8 mouse cellular contexts compared by ENCODE assay signal in genomic region chr13:73405720-73406629, GRCm38 (mm10).
DNase-seq lines count a peak whose midpoint lies in the region; ATAC-seq and TF ChIP-seq lines count a peak whose summit lies in the region.

No protein-coding gene starts in this region.

- H3K27ac ChIP-seq in left cerebral cortex, adult 2 months, result no peak overlapping the region
- no peak overlapping the region for H3K27ac ChIP-seq in forebrain, postnatal 0 days (ENCODE audit: low read depth, low read length)
- no peak overlapping the region for H3K27ac ChIP-seq in hindbrain, postnatal 0 days
- no peak overlapping the region for H3K27ac ChIP-seq in liver, embryonic 13.5 days
- no peak overlapping the region for H3K27ac ChIP-seq in stomach, embryonic 15.5 days

- H3K27me3 ChIP-seq in forebrain, postnatal 0 days (ENCODE audit: insufficient read depth, low read length), result no peaks in the 10 kb centered on the region
- no peaks in the 10 kb centered on the region for H3K27me3 ChIP-seq in hindbrain, postnatal 0 days (ENCODE audit: insufficient read depth, low read length)
- H3K27me3 ChIP-seq in liver, embryonic 13.5 days, result peaks cover 43% of the 10 kb centered on the region
- H3K27me3 ChIP-seq in stomach, embryonic 15.5 days (replicated peaks), result no peaks in the 10 kb centered on the region

- TF ChIP-seq CTCF in left cerebral cortex, adult 2 months (IDR thresholded peaks at IDR 0.05), result peak; percentile 64
- TF ChIP-seq CTCF in forebrain, postnatal 0 days (IDR thresholded peaks at IDR 0.05; ENCODE audit: low read depth), result peak; percentile 56
- TF ChIP-seq CTCF in hindbrain, postnatal 0 days (IDR thresholded peaks at IDR 0.05; ENCODE audit: low read depth), result peak; percentile 67

- intact Hi-C loops in left cerebral cortex, adult 2 months (cut with DNase I), result loop anchor here (2.0 kb wide), 1 partner anchor 245 kb away; no protein-coding TSS in a partner anchor

- no peaks in the 10 kb centered on the region for H3K9me3 ChIP-seq in forebrain, postnatal 0 days (ENCODE audit: low read length)
- H3K9me3 ChIP-seq in hindbrain, postnatal 0 days (ENCODE audit: low read length), result no peaks in the 10 kb centered on the region
- no peaks in the 10 kb centered on the region for H3K9me3 ChIP-seq in liver, embryonic 13.5 days (replicated peaks)
- H3K9me3 ChIP-seq in stomach, embryonic 15.5 days, result no peaks in the 10 kb centered on the region

- no peaks in the 10 kb centered on the region for H3K4me1 ChIP-seq in forebrain, postnatal 0 days (ENCODE audit: insufficient read depth)
- H3K4me1 ChIP-seq in hindbrain, postnatal 0 days (ENCODE audit: insufficient read depth, low read length), result no peaks in the 10 kb centered on the region
- no peaks in the 10 kb centered on the region for H3K4me1 ChIP-seq in liver, embryonic 13.5 days (replicated peaks)
- no peaks in the 10 kb centered on the region for H3K4me1 ChIP-seq in stomach, embryonic 15.5 days

- H3K4me3 ChIP-seq in left cerebral cortex, adult 2 months, result no peak overlapping the region
- H3K4me3 ChIP-seq in forebrain, postnatal 0 days (ENCODE audit: low read depth, low read length), result no peak overlapping the region
- H3K4me3 ChIP-seq in hindbrain, postnatal 0 days (ENCODE audit: low read length), result no peak overlapping the region
- H3K4me3 ChIP-seq in liver, embryonic 13.5 days (replicated peaks), result no peak overlapping the region
- no peak overlapping the region for H3K4me3 ChIP-seq in stomach, embryonic 15.5 days (replicated peaks)

- DNase-seq in left cerebral cortex, adult 2 months (ENCODE audit: extremely low spot score in 1 of 2, low spot score in 2 of 2), result peak in 1 of 2 experiments; percentile 27
- DNase-seq in left cerebral cortex, adult 9 months (ENCODE audit: low spot score in 2 of 2), result no peak
- DNase-seq in adrenal gland, adult 2 months, result peak; percentile 15
- peak; percentile 13 for DNase-seq in forebrain, postnatal 0 days
- peak; percentile 51 for DNase-seq in hindbrain, postnatal 0 days (ENCODE audit: low spot score)
- no peak for DNase-seq in liver, embryonic 13.5 days

- no peak; the same call in 1 of the 2 replicates for ATAC-seq in forebrain, postnatal 0 days
- peak; percentile 67 for ATAC-seq in hindbrain, postnatal 0 days
- peak; percentile 20; the same call in 1 of the 2 replicates for ATAC-seq in liver, embryonic 13.5 days (ENCODE audit: low read depth)
- ATAC-seq in stomach, embryonic 15.5 days (ENCODE audit: insufficient read depth, low FRiP score, low read depth), result no peak
- no peak for ATAC-seq in monocyte, adult 5-6 weeks (replicated peaks; ENCODE audit: insufficient number of reproducible peaks, low FRiP score, low TSS enrichment, poor library complexity, severe bottlenecking)

- no peaks in the 10 kb centered on the region for H3K36me3 ChIP-seq in forebrain, postnatal 0 days (ENCODE audit: insufficient read depth)
- no peaks in the 10 kb centered on the region for H3K36me3 ChIP-seq in hindbrain, postnatal 0 days (ENCODE audit: insufficient read depth, low read length)
- no peaks in the 10 kb centered on the region for H3K36me3 ChIP-seq in liver, embryonic 13.5 days
- H3K36me3 ChIP-seq in stomach, embryonic 15.5 days, result no peaks in the 10 kb centered on the region

- 19% methylated on average over 20 of the region's 20 CpGs for WGBS in forebrain, postnatal 0 days
- WGBS in hindbrain, postnatal 0 days, result 19% methylated on average over 20 of the region's 20 CpGs
- 15% methylated on average over 20 of the region's 20 CpGs for WGBS in liver, embryonic 13.5 days (ENCODE audit: insufficient replicate concordance)
- WGBS in stomach, embryonic 15.5 days, result 19% methylated on average over 19 of the region's 20 CpGs

- no peak overlapping the region for H3K4me2 ChIP-seq in forebrain, postnatal 0 days (ENCODE audit: low read depth)
- H3K4me2 ChIP-seq in hindbrain, postnatal 0 days (ENCODE audit: low read depth, low read length), result no peak overlapping the region
- H3K4me2 ChIP-seq in liver, embryonic 13.5 days, result no peak overlapping the region
- 0 out of 2 replicates have a peak overlapping the region, but pooled peaks have one; percentile 3 for H3K4me2 ChIP-seq in stomach, embryonic 15.5 days

- no peak overlapping the region for H3K9ac ChIP-seq in forebrain, postnatal 0 days
- H3K9ac ChIP-seq in hindbrain, postnatal 0 days (replicated peaks; ENCODE audit: low read length), result no peak overlapping the region
- no peak overlapping the region for H3K9ac ChIP-seq in liver, embryonic 13.5 days
- no peak overlapping the region for H3K9ac ChIP-seq in stomach, embryonic 15.5 days

Comparison
In these comparisons a context has a peak if more than half of its experiments do, and no peak if none do; other contexts are left out.
1. DNase-seq: peak in adrenal gland, adult 2 months (single experiment), forebrain, postnatal 0 days (single experiment) and hindbrain, postnatal 0 days (single experiment); none in left cerebral cortex, adult 9 months (0 of 2) and liver, embryonic 13.5 days (single experiment).
2. ATAC-seq: peak in hindbrain, postnatal 0 days (single experiment) and liver, embryonic 13.5 days (single experiment); none in forebrain, postnatal 0 days (single experiment), stomach, embryonic 15.5 days (single experiment) and monocyte, adult 5-6 weeks (single experiment).
3. Peak in every context shown above with its lines, with median percentiles within 50 percentile points of each other: CTCF ChIP-seq.